Mouse (Mus musculus) ES-Bruce4 (cell line): Measurements from ENCODE around the gene Cwc25.

Experiments
- CTCF ChIP-seq: IDR thresholded peaks from one replicate; pipeline ENCODE4 v1.8.1; 2011; ENCODE audit warnings: low read depth, low read length
- EP300 ChIP-seq: IDR thresholded peaks from 2 replicates; pipeline ENCODE4 v1.6.1; 2011; ENCODE audit warnings: low read depth, low read length; ENCODE audit not compliant: insufficient read depth
- POLR2A ChIP-seq: IDR thresholded peaks from one replicate; pipeline ENCODE4 v1.8.1; 2011; ENCODE audit warnings: low read length; ENCODE audit not compliant: insufficient read depth

GRCm38 (mm10) chr11:97701581-97702392, 64.6 kb downstream of the Cwc25 start:
- TF ChIP-seq CTCF = no peak
- TF ChIP-seq EP300 = no peak
- TF ChIP-seq POLR2A = no peak
